Mouse (Mus musculus): ENCODE measurements around the gene Ecel1. TPM values are rescaled to one million over a fixed set of nuclear protein-coding genes. Genes with fewer than 3 reads are reported as not detected.

Gene Ecel1
- polyA plus RNA-seq (2012; rRNA removed; ENCODE audit: low replicate concordance): 0.30 TPM in 1 of 2 replicates, not detected in the other

DNA sequence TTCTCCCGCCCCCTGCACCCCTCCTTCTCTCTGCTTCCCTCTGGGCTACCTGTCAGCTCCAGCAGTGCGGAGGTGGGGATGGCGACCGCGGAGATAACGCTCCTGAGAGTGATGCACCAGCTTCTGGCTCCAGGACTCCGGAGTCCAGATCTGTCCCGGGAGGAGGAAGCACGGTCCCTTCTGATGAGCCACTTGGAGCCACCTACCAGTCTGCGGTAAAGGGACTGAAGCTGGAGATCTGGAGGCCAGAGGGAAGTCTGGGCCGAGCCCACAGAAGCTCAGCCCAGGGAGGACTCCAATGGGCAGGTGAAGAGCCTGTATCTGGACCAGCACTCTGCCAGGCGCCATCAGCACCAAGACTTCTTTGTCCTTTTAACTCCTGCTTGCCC, at the start of gene Ecel1:
TSS of gene Ecel1 (minus strand) at position 323 of the 389 bp plus-strand sequence.

GRCm38 (mm10) chr1:87204465-87204864, 48.1 kb upstream of the Ecel1 start, which contains the start of gene Chrng:
Gene Chrng (plus strand): TSS chr1:87204657.

DNA sequence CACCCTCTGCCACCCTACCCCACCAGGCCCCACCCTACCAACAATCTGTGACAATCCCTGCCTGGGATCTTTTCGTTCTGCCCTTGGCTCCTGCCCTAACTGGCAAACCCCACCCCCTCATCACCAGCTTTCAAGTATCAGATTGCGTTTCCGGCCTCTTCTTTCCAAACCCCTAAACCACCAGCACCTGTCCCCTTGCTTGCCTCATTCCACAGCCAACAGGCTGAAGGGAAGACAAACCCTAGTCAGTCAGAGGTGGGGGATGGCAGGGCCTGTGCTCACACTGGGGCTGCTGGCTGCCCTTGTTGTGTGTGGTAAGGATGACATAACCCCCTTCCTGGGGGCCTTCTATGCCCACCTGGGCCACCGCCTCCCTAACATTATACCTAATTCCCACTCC, 34.1 kb upstream of the Ecel1 start, which contains the start of gene Chrnd:
TSS of gene Chrnd (plus strand) at position 179 of the 400 bp plus-strand sequence.

DNA sequence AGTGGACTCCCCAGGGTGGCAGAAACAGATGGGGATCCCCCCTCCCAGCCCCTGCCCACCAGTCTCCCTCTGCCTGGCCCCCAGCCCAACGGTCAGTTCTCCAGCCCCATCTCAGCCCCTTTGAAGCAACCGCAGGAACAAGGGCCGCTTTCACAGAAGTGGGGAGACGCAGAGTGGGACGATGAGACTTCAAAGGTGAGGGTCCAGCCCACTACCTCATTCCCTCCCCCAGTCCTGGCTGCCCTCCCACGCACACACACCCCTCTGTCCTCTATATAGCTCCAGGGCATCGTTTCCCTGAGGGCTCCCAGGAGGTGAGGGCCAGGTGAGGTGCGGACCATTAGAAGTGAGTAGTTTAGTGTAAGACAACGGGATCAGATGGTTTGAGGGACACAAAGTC, 26.7 kb upstream of the Ecel1 start, which contains the start of gene Prss56:
TSS of gene Prss56 (plus strand) at position 301 of the 400 bp plus-strand sequence.

DNA sequence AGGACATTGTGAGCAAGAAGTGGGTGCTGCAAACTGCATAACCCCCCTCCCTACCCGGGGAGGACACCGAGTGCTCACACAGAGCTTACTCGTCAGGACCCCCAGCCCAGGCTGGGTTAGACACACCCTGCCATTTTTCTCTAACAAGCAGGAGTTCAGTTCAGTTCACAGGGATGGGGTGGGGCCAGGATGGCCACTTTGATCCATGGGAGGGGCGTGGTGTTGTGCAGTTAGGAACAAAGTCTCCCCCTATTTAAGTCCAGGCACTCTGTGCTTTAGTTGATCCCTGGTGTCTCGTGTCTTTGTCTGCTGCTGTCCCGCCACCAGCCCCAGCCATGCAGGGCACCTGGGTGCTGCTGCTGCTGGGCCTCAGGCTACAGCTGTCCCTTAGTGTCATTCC, 31.6 kb downstream of the Ecel1 start, which contains the start of gene Akp3:
TSS of gene Akp3 (plus strand) at position 301 of the 400 bp plus-strand sequence.

DNA sequence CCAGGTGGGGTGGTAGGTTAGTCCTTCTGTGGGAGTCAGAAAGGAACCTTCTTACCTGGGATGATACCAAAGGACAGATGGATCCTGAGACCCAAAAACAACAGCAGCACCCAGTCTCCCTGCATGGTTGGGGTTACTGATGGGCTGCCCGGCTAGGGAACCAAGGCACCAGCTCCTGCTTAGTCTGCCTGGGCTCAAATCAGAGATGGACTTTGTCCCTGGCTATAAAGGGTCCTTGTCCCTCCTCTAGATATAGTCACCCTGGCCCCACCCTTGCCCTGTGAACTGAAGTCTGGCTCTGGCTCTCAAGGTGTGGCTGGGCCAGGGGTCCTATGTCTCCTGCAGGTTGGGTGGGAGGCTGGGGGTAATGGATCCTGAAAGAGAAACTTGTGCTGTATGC, 54.9 kb downstream of the Ecel1 start, which contains the start of gene Alpi:
TSS of gene Alpi (minus strand) at position 196 of the 400 bp plus-strand sequence.

Other genes starting within 250 kb of the Ecel1 start
- gene Alppl2, start 66.6 kb downstream of the Ecel1 start, polyA plus RNA-seq (2012; rRNA removed; ENCODE audit: low replicate concordance): not detected in 2 replicates
- gene Alpi, start 54.9 kb downstream of the Ecel1 start, polyA plus RNA-seq (2012; rRNA removed; ENCODE audit: low replicate concordance): not detected in 2 replicates
- not detected in 2 replicates for gene Akp3, start 31.5 kb downstream of the Ecel1 start, polyA plus RNA-seq (2012; rRNA removed; ENCODE audit: low replicate concordance)
- gene Prss56, start 26.8 kb upstream of the Ecel1 start, polyA plus RNA-seq (2012; rRNA removed; ENCODE audit: low replicate concordance): not detected in 2 replicates
- not detected in 2 replicates for gene Chrnd, start 34.1 kb upstream of the Ecel1 start, polyA plus RNA-seq (2012; rRNA removed; ENCODE audit: low replicate concordance)
- not detected in 2 replicates for gene Chrng, start 48.1 kb upstream of the Ecel1 start, polyA plus RNA-seq (2012; rRNA removed; ENCODE audit: low replicate concordance)
- 42.9 and 49.7 TPM in 2 replicates for gene Eif4e2, start 57.4 kb upstream of the Ecel1 start, polyA plus RNA-seq (2012; rRNA removed; ENCODE audit: low replicate concordance)
- 28.4 and 30.2 TPM in 2 replicates for gene Efhd1, start 107.8 kb upstream of the Ecel1 start, polyA plus RNA-seq (2012; rRNA removed; ENCODE audit: low replicate concordance)
- gene Gigyf2, start 170.5 kb upstream of the Ecel1 start, polyA plus RNA-seq (2012; rRNA removed; ENCODE audit: low replicate concordance): 25.1 and 51.2 TPM in 2 replicates
- 0.15 TPM in 1 of 2 replicates, not detected in the other for gene Kcnj13, start 238.2 kb upstream of the Ecel1 start, polyA plus RNA-seq (2012; rRNA removed; ENCODE audit: low replicate concordance)

Data from subcutaneous adipose tissue, adult 2 months (tissue).